Mouse (Mus musculus) G1E (cell line): ENCODE results near the gene Cdx2.

ENCODE experiments used
- CTCF ChIP-seq: IDR thresholded peaks from 2 replicates; pipeline ENCODE4 v1.5.1; 2012; ENCODE audit warnings: low read depth, low read length, inconsistent platforms, mixed read lengths
- GATA1 ChIP-seq: IDR thresholded peaks from 2 replicates; pipeline ENCODE4 v1.6.1; 2012; ENCODE audit warnings: borderline replicate concordance, low read length, inconsistent platforms, mixed read lengths
- POLR2AphosphoS5 ChIP-seq: IDR thresholded peaks from 2 replicates; pipeline ENCODE4 v1.6.1; 2012; ENCODE audit warnings: low read depth, low read length, inconsistent platforms; ENCODE audit not compliant: insufficient replicate concordance
- TAL1 ChIP-seq: conservative IDR thresholded peaks from 2 replicates; pipeline ENCODE4 v1.6.1; 2012; ENCODE audit warnings: low read depth, low read length, inconsistent platforms, mixed read lengths

DNA sequence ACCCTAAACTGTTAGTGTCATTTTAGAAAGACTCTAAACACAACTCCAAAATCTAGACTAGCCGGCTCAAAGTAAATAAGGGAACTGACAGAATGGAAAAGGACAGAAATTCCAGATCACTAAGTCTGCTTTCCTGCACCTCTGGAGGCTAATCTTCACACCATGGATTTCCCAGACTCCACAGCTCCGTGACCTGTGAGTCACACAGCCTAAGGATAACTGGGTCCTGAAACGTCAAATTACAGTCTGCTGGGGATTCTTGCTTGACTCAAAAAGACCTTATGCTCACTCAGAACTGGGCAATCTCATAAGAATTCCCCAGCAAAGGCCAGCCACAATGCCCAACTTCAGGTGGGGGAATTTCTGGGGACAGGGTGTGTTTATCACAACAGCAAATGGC lies 48.7 kb upstream of the Cdx2 start:
- TF ChIP-seq CTCF (no peak), TAL1 (no peak), GATA1 (no peak), POLR2AphosphoS5 (no peak)
